Comparison of ENCODE assay signal across 16 mouse cellular contexts in genomic region chr19:22935067-22935466, GRCm38 (mm10).
DNase-seq lines count a peak whose midpoint lies in the region; ATAC-seq and TF ChIP-seq lines count a peak whose summit lies in the region.
"Had no signal": no experiment of that assay in that cellular context is flagged by ENCODE, and none has a peak within 500 bp of the region (broad histone marks: within the 10 kb centered on the region; RNA-seq: fewer than 3 reads in every experiment).

No protein-coding gene starts in this region.

- intact Hi-C loops in left cerebral cortex, adult 2 months (cut with DNase I), result no loop called here

- TF ChIP-seq CTCF in left cerebral cortex, adult 2 months (IDR thresholded peaks at IDR 0.05), result no peak
- no peak for TF ChIP-seq CTCF in cortical plate, adult 2 months (IDR thresholded peaks at IDR 0.05; ENCODE audit: extremely low read depth, insufficient read depth, low read length)

- no peak overlapping the region for H3K4me2 ChIP-seq in heart, embryonic 12.5 days
- H3K4me2 ChIP-seq: embryonic facial prominence, embryonic 13.5 days; forebrain, embryonic 13.5 days; hindbrain, embryonic 13.5 days had no signal

- H3K9me3 ChIP-seq in heart, embryonic 10.5 days, result no peaks in the 10 kb centered on the region
- no peaks in the 10 kb centered on the region for H3K9me3 ChIP-seq in heart, embryonic 12.5 days (replicated peaks)
- H3K9me3 ChIP-seq: embryonic facial prominence, embryonic 13.5 days; forebrain, embryonic 13.5 days; hindbrain, embryonic 13.5 days had no signal

- no peak overlapping the region for H3K4me3 ChIP-seq in heart, embryonic 10.5 days
- H3K4me3 ChIP-seq in heart, embryonic 12.5 days, result no peak overlapping the region
- H3K4me3 ChIP-seq in left cerebral cortex, adult 2 months, result no peak overlapping the region
- no peak overlapping the region for H3K4me3 ChIP-seq in cortical plate, adult 2 months (ENCODE audit: insufficient read depth, low read length)
- H3K4me3 ChIP-seq: embryonic facial prominence, embryonic 13.5 days; forebrain, embryonic 13.5 days; hindbrain, embryonic 13.5 days had no signal

- DNase-seq in heart, embryonic 10.5 days (ENCODE audit: low spot score), result peak; percentile 24
- DNase-seq in left cerebral cortex, adult 2 months (ENCODE audit: extremely low spot score in 1 of 2, low spot score in 2 of 2), result no peak
- no peak for DNase-seq in left cerebral cortex, adult 18-20 months (ENCODE audit: low spot score in 2 of 2)
- no peak for DNase-seq in embryo, embryonic 10.5 days (ENCODE audit: low spot score)
- DNase-seq: adrenal gland, adult 2 months; adrenal gland, postnatal 25 days; cerebellum, adult 8-10 months; cerebellum, postnatal 14 days; gastrocnemius, postnatal 14 days; heart, postnatal 10 days had no signal

- 71% methylated on average over 3 of the region's 3 CpGs for WGBS in heart, embryonic 10.5 days
- WGBS in heart, embryonic 12.5 days, result 69% methylated on average over 3 of the region's 3 CpGs

- H3K9ac ChIP-seq in heart, embryonic 12.5 days, result no peak overlapping the region
- H3K9ac ChIP-seq: embryonic facial prominence, embryonic 13.5 days; forebrain, embryonic 13.5 days; hindbrain, embryonic 13.5 days had no signal

- no peak for TF ChIP-seq POLR2A in cortical plate, adult 2 months (IDR thresholded peaks at IDR 0.05; ENCODE audit: extremely low read depth, insufficient read depth, low read length)

- H3K27ac ChIP-seq in heart, embryonic 10.5 days, result no peak overlapping the region
- H3K27ac ChIP-seq in heart, embryonic 12.5 days (ENCODE audit: poor library complexity, severe bottlenecking), result no peak overlapping the region
- peak overlapping the region; percentile 69 for H3K27ac ChIP-seq in left cerebral cortex, adult 2 months
- 0 out of 2 replicates have a peak overlapping the region, but pooled peaks have one; percentile 37 for H3K27ac ChIP-seq in cortical plate, adult 2 months (ENCODE audit: insufficient read depth, low read length)
- H3K27ac ChIP-seq: embryonic facial prominence, embryonic 13.5 days; forebrain, embryonic 13.5 days; hindbrain, embryonic 13.5 days; hindbrain, postnatal 0 days had no signal

- no peak for ATAC-seq in heart, embryonic 12.5 days (ENCODE audit: insufficient number of reproducible peaks, low FRiP score)
- ATAC-seq: forebrain, embryonic 13.5 days; hindbrain, postnatal 0 days had no signal

- no peaks in the 10 kb centered on the region for H3K36me3 ChIP-seq in heart, embryonic 10.5 days
- no peaks in the 10 kb centered on the region for H3K36me3 ChIP-seq in heart, embryonic 12.5 days
- H3K36me3 ChIP-seq: embryonic facial prominence, embryonic 13.5 days; hindbrain, embryonic 13.5 days had no signal

- H3K4me1 ChIP-seq in heart, embryonic 10.5 days, result 0 out of 2 replicates have a peak, but pooled peaks cover 4% of the 10 kb centered on the region
- H3K4me1 ChIP-seq in heart, embryonic 12.5 days (replicated peaks), result peaks cover 12% of the 10 kb centered on the region
- peaks cover 18% of the 10 kb centered on the region for H3K4me1 ChIP-seq in cortical plate, adult 2 months (ENCODE audit: control insufficient read depth, insufficient read depth, low read length)

- no peaks in the 10 kb centered on the region for H3K27me3 ChIP-seq in heart, embryonic 10.5 days (ENCODE audit: insufficient read depth, poor library complexity, severe bottlenecking)
- no peaks in the 10 kb centered on the region for H3K27me3 ChIP-seq in heart, embryonic 12.5 days (replicated peaks)
- H3K27me3 ChIP-seq: embryonic facial prominence, embryonic 13.5 days; forebrain, embryonic 13.5 days had no signal

Comparison
In these comparisons a context has a peak if more than half of its experiments do, and no peak if none do; other contexts are left out.
1. H3K27ac ChIP-seq: peak in left cerebral cortex, adult 2 months (single experiment) and cortical plate, adult 2 months (single experiment); none in heart, embryonic 10.5 days (single experiment) and heart, embryonic 12.5 days (single experiment).